ENCODE assay signal across 16 mouse cellular contexts in genomic region chr12:70729961-70730360, GRCm38 (mm10).
A peak's percentile ranks its signal among the peaks of the same experiment; 100 is the strongest.
DNase-seq lines count a peak whose midpoint lies in the region; ATAC-seq and TF ChIP-seq lines count a peak whose summit lies in the region.
"Had no signal": no experiment of that assay in that cellular context is flagged by ENCODE, and none has a peak within 500 bp of the region (broad histone marks: within the 10 kb centered on the region; RNA-seq: fewer than 3 reads in every experiment).

No protein-coding gene starts in this region.

- TF ChIP-seq CTCF in ES-Bruce4 (IDR thresholded peaks at IDR 0.05; ENCODE audit: low read depth, low read length): no peak

- H3K27ac ChIP-seq in kidney, embryonic 15.5 days: peak overlapping the region; percentile 71
- H3K27ac ChIP-seq in ES-Bruce4 (ENCODE audit: insufficient read depth, low read length): no peak overlapping the region
- H3K27ac ChIP-seq in limb, embryonic 12.5 days: peak overlapping the region; percentile 20; the same call in 1 of the 2 replicates
- H3K27ac ChIP-seq in midbrain, embryonic 11.5 days (ENCODE audit: low read depth, low read length): no peak overlapping the region
- H3K27ac ChIP-seq: embryonic facial prominence, embryonic 12.5 days; midbrain, embryonic 12.5 days; neural tube, embryonic 13.5 days had no signal

- H3K9me3 ChIP-seq in kidney, embryonic 15.5 days (replicated peaks): no peaks in the 10 kb centered on the region
- H3K9me3 ChIP-seq in ES-Bruce4 (replicated peaks; ENCODE audit: control insufficient read depth, insufficient read depth, low read length, poor library complexity, severe bottlenecking): no peaks in the 10 kb centered on the region
- no peaks in the 10 kb centered on the region for H3K9me3 ChIP-seq in limb, embryonic 12.5 days
- H3K9me3 ChIP-seq in midbrain, embryonic 11.5 days (ENCODE audit: control insufficient read depth, low read length): no peaks in the 10 kb centered on the region
- H3K9me3 ChIP-seq: embryonic facial prominence, embryonic 12.5 days; midbrain, embryonic 12.5 days; neural tube, embryonic 13.5 days had no signal

- no peak overlapping the region for H3K4me2 ChIP-seq in kidney, embryonic 15.5 days
- no peak overlapping the region for H3K4me2 ChIP-seq in limb, embryonic 12.5 days
- H3K4me2 ChIP-seq in midbrain, embryonic 11.5 days: no peak overlapping the region
- H3K4me2 ChIP-seq: embryonic facial prominence, embryonic 12.5 days; midbrain, embryonic 12.5 days; neural tube, embryonic 13.5 days had no signal

- no peaks in the 10 kb centered on the region for H3K36me3 ChIP-seq in kidney, embryonic 15.5 days
- H3K36me3 ChIP-seq in ES-Bruce4 (ENCODE audit: control insufficient read depth, insufficient read depth, low read length, poor library complexity, severe bottlenecking): no peaks in the 10 kb centered on the region
- H3K36me3 ChIP-seq in limb, embryonic 12.5 days: no peaks in the 10 kb centered on the region
- no peaks in the 10 kb centered on the region for H3K36me3 ChIP-seq in midbrain, embryonic 11.5 days (ENCODE audit: control insufficient read depth, insufficient read depth, low read length)
- H3K36me3 ChIP-seq: embryonic facial prominence, embryonic 12.5 days; midbrain, embryonic 12.5 days; neural tube, embryonic 13.5 days had no signal

- H3K27me3 ChIP-seq in kidney, embryonic 15.5 days: no peaks in the 10 kb centered on the region
- H3K27me3 ChIP-seq in ES-Bruce4 (ENCODE audit: control insufficient read depth, insufficient read depth, low read length, poor library complexity, severe bottlenecking): no peaks in the 10 kb centered on the region
- H3K27me3 ChIP-seq in limb, embryonic 12.5 days: no peaks in the 10 kb centered on the region
- H3K27me3 ChIP-seq in midbrain, embryonic 11.5 days (ENCODE audit: control insufficient read depth, insufficient read depth, low read length): no peaks in the 10 kb centered on the region
- H3K27me3 ChIP-seq: CH12.LX; embryonic facial prominence, embryonic 12.5 days; midbrain, embryonic 12.5 days; neural tube, embryonic 13.5 days had no signal

- 24% methylated on average over 6 of the region's 6 CpGs for WGBS in kidney, embryonic 15.5 days
- whole genome bisulfite sequencing in limb, embryonic 12.5 days: 49% methylated on average over 6 of the region's 6 CpGs
- WGBS in midbrain, embryonic 11.5 days: 40% methylated on average over 6 of the region's 6 CpGs

- peak; percentile 73 for ATAC-seq in kidney, embryonic 15.5 days (replicated peaks; ENCODE audit: low FRiP score)
- ATAC-seq in limb, embryonic 12.5 days (ENCODE audit: insufficient number of reproducible peaks, insufficient read depth, low FRiP score, low TSS enrichment, low read depth): no peak
- ATAC-seq in midbrain, embryonic 11.5 days (ENCODE audit: low FRiP score): no peak
- ATAC-seq: activated CD4-positive, CD25-positive, alpha-beta regulatory T cell, adult 4 months; forebrain, postnatal 0 days had no signal

- no peak for TF ChIP-seq POLR2A in ES-Bruce4 (IDR thresholded peaks at IDR 0.05; ENCODE audit: insufficient read depth, low read length)

- H3K9ac ChIP-seq in kidney, embryonic 15.5 days: no peak overlapping the region
- H3K9ac ChIP-seq in ES-Bruce4 (ENCODE audit: low read depth, poor library complexity, severe bottlenecking): no peak overlapping the region
- no peak overlapping the region for H3K9ac ChIP-seq in limb, embryonic 12.5 days (replicated peaks)
- H3K9ac ChIP-seq in midbrain, embryonic 11.5 days (ENCODE audit: low read length): no peak overlapping the region
- H3K9ac ChIP-seq: embryonic facial prominence, embryonic 12.5 days; forebrain, postnatal 0 days; midbrain, embryonic 12.5 days; neural tube, embryonic 13.5 days had no signal

- H3K4me1 ChIP-seq in kidney, embryonic 15.5 days: peaks cover 19% of the 10 kb centered on the region
- H3K4me1 ChIP-seq in ES-Bruce4 (ENCODE audit: control insufficient read depth, insufficient read depth, low read length): no peaks in the 10 kb centered on the region
- peaks cover 5% of the 10 kb centered on the region; the same call in 1 of the 2 replicates for H3K4me1 ChIP-seq in limb, embryonic 12.5 days (replicated peaks)
- no peaks in the 10 kb centered on the region for H3K4me1 ChIP-seq in midbrain, embryonic 11.5 days (ENCODE audit: control insufficient read depth, insufficient read depth, low read length)
- H3K4me1 ChIP-seq: midbrain, embryonic 12.5 days; neural tube, embryonic 13.5 days had no signal

- DNase-seq in kidney, postnatal 36 days: no peak
- DNase-seq in ZHBTc4 (ENCODE audit: low read depth, low spot score) (peak; percentile 86), MN1 (ENCODE audit: low spot score) (no peak)
- no peak for DNase-seq in midbrain, embryonic 11.5 days (ENCODE audit: low spot score, missing footprints)
- DNase-seq in spleen, postnatal 14 days (ENCODE audit: low spot score in 2 of 2): no peak
- DNase-seq: forebrain, postnatal 0 days; heart, postnatal 10 days; thymus, postnatal 4 days had no signal

- TF ChIP-seq EP300 in ES-Bruce4 (IDR thresholded peaks at IDR 0.05; ENCODE audit: insufficient read depth, low read depth, low read length): peak; percentile 63; the same call in 1 of the 2 replicates

- H3K4me3 ChIP-seq in kidney, embryonic 15.5 days (replicated peaks): no peak overlapping the region
- H3K4me3 ChIP-seq in ES-Bruce4 (ENCODE audit: low read depth, low read length): no peak overlapping the region
- no peak overlapping the region for H3K4me3 ChIP-seq in limb, embryonic 12.5 days (replicated peaks)
- H3K4me3 ChIP-seq in midbrain, embryonic 11.5 days (ENCODE audit: low read depth, low read length): no peak overlapping the region
- H3K4me3 ChIP-seq: embryonic facial prominence, embryonic 12.5 days; midbrain, embryonic 12.5 days; neural tube, embryonic 13.5 days had no signal

Comparison
In these comparisons a context has a peak if more than half of its experiments do, and no peak if none do; other contexts are left out.
1. H3K27ac ChIP-seq: peak in kidney, embryonic 15.5 days (single experiment) and limb, embryonic 12.5 days (single experiment); none in ES-Bruce4 (single experiment) and midbrain, embryonic 11.5 days (single experiment).